Mouse (Mus musculus) limb, embryonic 14.5 days (tissue): ENCODE measurements around the gene Polr2b. TPM values are rescaled to one million over a fixed set of nuclear protein-coding genes. Genes with fewer than 3 reads are reported as not detected.

ENCODE experiments used
- ATAC-seq: fragments of 200-750 bp; cut with Nextera tagmentation; 2 replicates; pipeline ENCODE4 v1.8.0; 2017; ENCODE audit warnings: low read depth, moderate number of reproducible peaks, moderate TSS enrichment; ENCODE audit not compliant: low FRiP score
- DNase-seq: peaks from one replicate; pipeline ENCODE4 v3.0.0-alpha.2; 2015; ENCODE audit warnings: low spot score
- H3K27ac ChIP-seq: fragments of 300-500 bp; sonication (generic); replicated peaks from 2 replicates; pipeline ENCODE4 v1.5.1; 2014; ENCODE audit warnings: low read depth, mild to moderate bottlenecking, low read length, moderate library complexity, mixed read lengths
- H3K27me3 ChIP-seq: fragments of 300-500 bp; sonication (generic); 2 replicates; pipeline ENCODE4 v1.6.1; 2014; ENCODE audit warnings: low read length, mixed read lengths; ENCODE audit not compliant: control insufficient read depth, insufficient read depth
- H3K36me3 ChIP-seq: fragments of 300-500 bp; sonication (generic); 2 replicates; pipeline ENCODE4 v1.6.1; 2014; ENCODE audit warnings: mild to moderate bottlenecking, low read length, moderate library complexity, mixed read lengths; ENCODE audit not compliant: control insufficient read depth, insufficient read depth
- H3K4me1 ChIP-seq: fragments of 300-500 bp; sonication (generic); 2 replicates; pipeline ENCODE4 v1.6.1; 2014; ENCODE audit warnings: antibody characterized with exemption, low read length, mixed read lengths; ENCODE audit not compliant: control insufficient read depth, insufficient read depth
- H3K4me2 ChIP-seq: fragments of 300-500 bp; sonication (generic); replicated peaks from 2 replicates; pipeline ENCODE4 v1.6.1; 2014; ENCODE audit warnings: low read depth, mild to moderate bottlenecking, low read length, moderate library complexity; ENCODE audit not compliant: severe bottlenecking
- H3K4me3 ChIP-seq: fragments of 300-500 bp; sonication (generic); replicated peaks from 2 replicates; pipeline ENCODE4 v1.5.1; 2014; ENCODE audit warnings: low read length
- H3K9ac ChIP-seq: fragments of 300-500 bp; sonication (generic); 2 replicates; pipeline ENCODE4 v1.6.1; 2014; ENCODE audit warnings: mild to moderate bottlenecking, low read depth, low read length, moderate library complexity; ENCODE audit not compliant: severe bottlenecking
- H3K9me3 ChIP-seq: fragments of 300-500 bp; sonication (generic); 2 replicates; pipeline ENCODE4 v1.6.1; 2016; ENCODE audit warnings: low read length; ENCODE audit not compliant: control insufficient read depth
- POLR2A ChIP-seq: fragments of 200-500 bp; IDR thresholded peaks from 2 replicates; pipeline ENCODE4 v1.8.0; 2012; ENCODE audit warnings: inconsistent platforms, mild to moderate bottlenecking, moderate library complexity, borderline replicate concordance; ENCODE audit not compliant: insufficient read depth, insufficient read length; ENCODE audit errors: extremely low read depth
- WGBS: fragments of 180-500 bp; shearing (Covaris S2); extraction: QIAGEN DNeasy Blood & Tissue Kit; methylation state at CpG from one replicate; pipeline ENCODE4 v1.1.7; 2014; 5-methylcytosine and 5-hydroxymethylcytosine counted together
- polyA plus RNA-seq, 2 experiments: library from polyadenylated mRNA; depleted of rRNA in 1 of 2; stranded (reverse) in 1 of 2; unstranded in 1 of 2; fragments of >200 nt; fragmentation: Nextera tagmentation in 1 of 2; extraction: Ambion mirVana in 1 of 2; gene quantifications; 2 replicates each; pipeline versions ENCODE4 v1.2.1 to v1.2.3; 2012 to 2014

Gene Polr2b
- polyA plus RNA-seq, 2 experiments, result 44.8 to 61.0 TPM

- no peak for TF ChIP-seq POLR2A
- Histone ChIP-seq H3K36me3 (no peaks in the 10 kb centered on the region), H3K4me2 (no peak overlapping the region), H3K27ac (no peak overlapping the region), H3K27me3 (no peaks in the 10 kb centered on the region), H3K9ac (no peak overlapping the region), H3K9me3 (no peaks in the 10 kb centered on the region), H3K4me3 (no peak overlapping the region), H3K4me1 (no peaks in the 10 kb centered on the region)
- DNase-seq (no peak), ATAC-seq (no peak)
- 79% methylated on average over 9 of the region's 9 CpGs for WGBS
Observed at GRCm38 (mm10) chr5:77384724-77385123, 74.8 kb downstream of the Polr2b start.

GRCm38 (mm10) chr5:77385221-77385620 lies 75.3 kb downstream of the Polr2b start:
- no peak for TF ChIP-seq POLR2A
- Histone ChIP-seq H3K4me2 (no peak overlapping the region), H3K9me3 (no peaks in the 10 kb centered on the region), H3K36me3 (no peaks in the 10 kb centered on the region), H3K4me1 (no peaks in the 10 kb centered on the region), H3K27ac (no peak overlapping the region), H3K27me3 (no peaks in the 10 kb centered on the region), H3K4me3 (no peak overlapping the region), H3K9ac (no peak overlapping the region)
- no peak for ATAC-seq
- 33% methylated on average over 5 of the region's 5 CpGs for WGBS
- DNase-seq, result no peak

- TF ChIP-seq POLR2A, result no peak
- Histone ChIP-seq H3K4me1 (no peaks in the 10 kb centered on the region), H3K27me3 (no peaks in the 10 kb centered on the region), H3K36me3 (no peaks in the 10 kb centered on the region), H3K4me2 (no peak overlapping the region), H3K4me3 (no peak overlapping the region), H3K9me3 (no peaks in the 10 kb centered on the region), H3K9ac (no peak overlapping the region), H3K27ac (no peak overlapping the region)
- no peak for DNase-seq
- no peak for ATAC-seq
- 87% methylated on average over 6 of the region's 6 CpGs for WGBS
Observed at GRCm38 (mm10) chr5:77385900-77386595, 76.1 kb downstream of the Polr2b start.

- Histone ChIP-seq H3K4me1 (no peaks in the 10 kb centered on the region), H3K27ac (no peak overlapping the region), H3K9ac (no peak overlapping the region), H3K4me3 (no peak overlapping the region), H3K9me3 (no peaks in the 10 kb centered on the region), H3K27me3 (no peaks in the 10 kb centered on the region), H3K4me2 (no peak overlapping the region), H3K36me3 (no peaks in the 10 kb centered on the region)
- TF ChIP-seq POLR2A, result no peak
- DNase-seq (no peak), ATAC-seq (no peak)
- 69% methylated on average over 10 of the region's 10 CpGs for WGBS
Observed at GRCm38 (mm10) chr5:77386596-77387413, 76.9 kb downstream of the Polr2b start.

GRCm38 (mm10) chr5:77387414-77387704 lies 77.4 kb downstream of the Polr2b start:
- H3K9ac ChIP-seq, result no peak overlapping the region
- H3K27me3 ChIP-seq, result no peaks in the 10 kb centered on the region
- TF ChIP-seq POLR2A, result no peak
- H3K4me2 ChIP-seq, result no peak overlapping the region
- WGBS, result 56% methylated on average over 8 of the region's 8 CpGs
- H3K36me3 ChIP-seq, result no peaks in the 10 kb centered on the region
- no peak overlapping the region for H3K27ac ChIP-seq
- no peaks in the 10 kb centered on the region for H3K4me1 ChIP-seq
- no peak for DNase-seq
- no peaks in the 10 kb centered on the region for H3K9me3 ChIP-seq
- no peak overlapping the region for H3K4me3 ChIP-seq
- no peak for ATAC-seq
